Mouse (Mus musculus): ENCODE measurements around the gene Dgki. TPM values are rescaled to one million over a fixed set of nuclear protein-coding genes. Genes with fewer than 3 reads are reported as not detected.

Dgki gene
- total and polyA plus RNA-seq, 3 experiments, result 4.4 to 8.7 (median 7.7) TPM

DNA sequence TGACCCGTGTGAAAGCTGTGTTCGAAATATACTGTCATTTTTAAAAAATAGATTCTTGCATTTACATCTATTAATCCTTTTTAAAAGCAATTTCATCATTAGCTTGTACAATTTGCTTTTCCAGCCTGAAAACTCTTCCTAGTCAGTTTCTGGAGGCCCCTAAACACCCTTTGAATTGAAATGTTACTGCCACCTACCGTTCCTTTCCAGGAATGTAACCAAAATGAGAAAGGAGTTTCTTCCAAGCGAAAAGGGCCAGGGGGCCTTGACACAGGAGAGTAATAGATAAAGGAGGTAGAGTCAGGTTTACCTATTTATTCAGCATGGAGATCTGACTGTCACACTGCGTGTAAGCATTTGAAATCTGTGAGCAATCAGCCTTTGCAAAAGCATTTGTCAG is 396.2 kb downstream of the Dgki start:
- dilution Hi-C loops (cut with MboI; ENCODE audit: extremely low pct_ligation_motif_present, extremely low pct_unique_long_range_greater_than_20kb, low sequenced_read_pairs), result no loop called here
- Histone ChIP-seq H3K79me2 (replicated peaks; ENCODE audit: control insufficient read depth, extremely low read depth, insufficient read depth, poor library complexity, severe bottlenecking) (no peaks in the 10 kb centered on the region), H3K9ac (ENCODE audit: insufficient read depth, low read depth) (no peak overlapping the region), H3K4me1 (ENCODE audit: control insufficient read depth in 1 of 2, insufficient read depth in 2 of 2) (peaks cover 0 to 6% of the 10 kb centered on the region in 2 experiments; a peak in 1 of 4 replicates), H3K9me3 (replicated peaks; ENCODE audit: low read length) (no peaks in the 10 kb centered on the region), H3K27ac (ENCODE audit: insufficient read depth, low read depth) (no peak overlapping the region), H3K36me3 (replicated peaks in 1 of 2; ENCODE audit: control insufficient read depth in 1 of 2, insufficient read depth in 1 of 2, low read length in 1 of 2) (peaks cover 0 to 2% of the 10 kb centered on the region in 2 experiments), H3K4me2 (ENCODE audit: insufficient read depth, low read depth, poor library complexity, severe bottlenecking) (no peak overlapping the region), H3K27me3 (replicated peaks) (no peaks in the 10 kb centered on the region), H3K4me3 (replicated peaks in 1 of 3; ENCODE audit: low read depth in 2 of 3, low read length in 2 of 3, poor library complexity in 1 of 3) (no peak overlapping the region)
- DNase-seq (ENCODE audit: extremely low read depth), result peak; percentile 20
- TF ChIP-seq KAT2A (IDR thresholded peaks at IDR 0.05; ENCODE audit: insufficient replicate concordance, low read length) (no peak), EP300 (IDR thresholded peaks at IDR 0.05; ENCODE audit: low read length) (no peak), RAD21 (IDR thresholded peaks at IDR 0.05; ENCODE audit: low read depth, low read length) (peak; percentile 68), GABPA (IDR thresholded peaks at IDR 0.05; ENCODE audit: insufficient replicate concordance, low read depth, low read length) (no peak), ZMIZ1 (IDR thresholded peaks at IDR 0.05; ENCODE audit: low read depth, low read length) (no peak), SIN3A (IDR thresholded peaks at IDR 0.05; ENCODE audit: low read length) (no peak), BHLHE40 (IDR thresholded peaks at IDR 0.05; ENCODE audit: low read depth, low read length) (no peak), CTCF (conservative IDR thresholded peaks at IDR 0.05 in 1 of 2, IDR thresholded peaks at IDR 0.05 in 1 of 2; ENCODE audit: low read depth in 2 of 2, low read length in 2 of 2) (peak; percentile 11 to 67; a peak in 3 of 4 replicates), MXI1 (IDR thresholded peaks at IDR 0.05; ENCODE audit: low read depth, low read length) (no peak), CHD2 (IDR thresholded peaks at IDR 0.05; ENCODE audit: low read length) (no peak), SMC3 (IDR thresholded peaks at IDR 0.05; ENCODE audit: low read depth, low read length) (peak; percentile 61), JUN (IDR thresholded peaks at IDR 0.05; ENCODE audit: insufficient read depth, low read depth, low read length) (no peak), CHD1 (IDR thresholded peaks at IDR 0.05; ENCODE audit: low read depth, low read length) (no peak), MEF2A (IDR thresholded peaks at IDR 0.05; ENCODE audit: borderline replicate concordance, low read depth, low read length) (no peak), ZKSCAN1 (IDR thresholded peaks at IDR 0.05; ENCODE audit: borderline replicate concordance, low read depth, low read length) (no peak), NELFE (IDR thresholded peaks at IDR 0.05; ENCODE audit: low read depth, low read length) (no peak)
- in situ Hi-C loops (cut with MboI; ENCODE audit: low pct_ligation_motif_present, low pct_unique_long_range_greater_than_20kb, low sequenced_read_pairs), result loop anchor here (10.0 kb wide), 1 partner anchor 209 kb away; no protein-coding TSS in a partner anchor

DNA sequence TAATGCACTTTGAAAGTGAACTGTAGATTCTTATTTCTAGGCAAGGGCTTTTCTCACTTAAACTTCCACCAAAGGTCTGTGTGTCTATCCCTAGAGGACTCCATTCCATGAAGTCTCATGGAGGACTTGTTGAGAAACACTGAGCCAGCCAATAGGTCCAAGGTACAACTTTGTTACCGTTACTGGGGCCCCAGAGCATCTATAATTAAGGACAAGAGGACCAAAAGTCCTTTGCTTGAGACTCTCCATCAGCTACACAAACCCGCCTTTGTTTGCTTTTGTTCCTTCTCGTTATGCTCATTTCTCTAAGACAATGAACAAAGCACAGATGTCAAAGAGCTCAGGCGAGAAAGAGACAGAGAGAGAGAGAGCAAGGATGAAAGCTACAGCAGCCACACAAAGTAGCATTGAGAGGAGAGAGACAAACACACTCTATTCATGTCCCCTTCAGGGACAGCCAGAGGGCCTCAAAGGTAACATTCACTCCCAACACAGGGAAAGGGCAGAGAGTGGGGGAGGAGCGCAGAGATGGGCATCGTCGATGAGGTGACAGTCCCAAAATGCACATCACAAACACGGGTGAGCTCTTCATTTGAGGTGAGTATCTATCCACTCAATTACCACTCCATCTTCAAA is 396.7 kb downstream of the Dgki start:
- no peaks in the 10 kb centered on the region for H3K27me3 ChIP-seq (replicated peaks)
- H3K4me2 ChIP-seq (ENCODE audit: insufficient read depth, low read depth, poor library complexity, severe bottlenecking), result no peak overlapping the region
- H3K79me2 ChIP-seq (replicated peaks; ENCODE audit: control insufficient read depth, extremely low read depth, insufficient read depth, poor library complexity, severe bottlenecking), result no peaks in the 10 kb centered on the region
- H3K27ac ChIP-seq (ENCODE audit: insufficient read depth, low read depth), result no peak overlapping the region
- DNase-seq (ENCODE audit: extremely low read depth), result no peak
- TF ChIP-seq KAT2A (IDR thresholded peaks at IDR 0.05; ENCODE audit: insufficient replicate concordance, low read length), result no peak
- TF ChIP-seq MAZ (IDR thresholded peaks at IDR 0.05; ENCODE audit: low read depth, low read length), result no peak
- TF ChIP-seq ZKSCAN1 (IDR thresholded peaks at IDR 0.05; ENCODE audit: borderline replicate concordance, low read depth, low read length), result no peak
- no peak for TF ChIP-seq HCFC1 (IDR thresholded peaks at IDR 0.05; ENCODE audit: low read depth, low read length)
- no peak for TF ChIP-seq ZMIZ1 (IDR thresholded peaks at IDR 0.05; ENCODE audit: low read depth, low read length)
- TF ChIP-seq RAD21 (IDR thresholded peaks at IDR 0.05; ENCODE audit: low read depth, low read length), result no peak
- no peak for TF ChIP-seq ZC3H11A (IDR thresholded peaks at IDR 0.05; ENCODE audit: low read depth, low read length)
- TF ChIP-seq USF2 (conservative IDR thresholded peaks at IDR 0.05; ENCODE audit: low read depth, low read length), result no peak
- TF ChIP-seq GABPA (IDR thresholded peaks at IDR 0.05; ENCODE audit: insufficient replicate concordance, low read depth, low read length), result no peak
- TF ChIP-seq MXI1 (IDR thresholded peaks at IDR 0.05; ENCODE audit: low read depth, low read length), result no peak
- H3K9ac ChIP-seq (ENCODE audit: insufficient read depth, low read depth), result no peak overlapping the region
- dilution Hi-C loops (cut with MboI; ENCODE audit: extremely low pct_ligation_motif_present, extremely low pct_unique_long_range_greater_than_20kb, low sequenced_read_pairs) (no loop called here), in situ Hi-C loops (cut with MboI; ENCODE audit: low pct_ligation_motif_present, low pct_unique_long_range_greater_than_20kb, low sequenced_read_pairs) (loop anchor here (10.0 kb wide), 1 partner anchor 208 kb away; no protein-coding TSS in a partner anchor)
- no peak overlapping the region for H3K4me3 ChIP-seq (replicated peaks in 1 of 3; ENCODE audit: low read depth in 2 of 3, low read length in 2 of 3, poor library complexity in 1 of 3)
- peaks cover 0 to 6% of the 10 kb centered on the region in 2 experiments; a peak in 1 of 4 replicates for H3K4me1 ChIP-seq (ENCODE audit: control insufficient read depth in 1 of 2, insufficient read depth in 2 of 2)
- H3K36me3 ChIP-seq (replicated peaks in 1 of 2; ENCODE audit: control insufficient read depth in 1 of 2, insufficient read depth in 1 of 2, low read length in 1 of 2), result peaks cover 0 to 2% of the 10 kb centered on the region in 2 experiments
- H3K9me3 ChIP-seq (replicated peaks; ENCODE audit: low read length), result no peaks in the 10 kb centered on the region

Measured in CH12.LX (cell line).